Mouse (Mus musculus): ENCODE measurements at regions not wholly inside any gene's neighbourhood (a gene's known extent, or its start where the extent isn't known, plus 50 kb on each side); places are given as distances from the start of the nearest gene placed in this dataset.

DNA sequence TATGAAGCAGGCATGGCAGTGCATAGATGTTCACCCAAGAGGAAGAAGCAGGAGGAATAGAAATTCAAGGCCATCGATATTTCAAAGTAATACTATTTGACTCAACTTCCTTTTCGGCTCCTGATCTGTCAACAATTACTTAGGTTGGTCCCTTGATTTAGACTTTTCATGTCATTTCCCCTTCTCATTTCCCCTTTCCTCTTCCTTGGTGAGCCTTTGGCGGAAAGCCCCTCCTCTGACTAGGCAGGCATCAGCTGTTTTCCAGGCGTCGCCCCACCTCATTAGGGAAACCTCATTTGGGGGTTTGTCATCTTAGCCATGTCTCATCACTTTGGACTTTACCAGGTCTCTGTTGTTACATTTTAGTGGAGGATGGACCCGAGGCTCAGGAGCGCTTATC is 191.0 kb upstream of the Jarid2 start:
- H3K27ac ChIP-seq, result no peak overlapping the region
- no peaks in the 10 kb centered on the region for H3K36me3 ChIP-seq
- H3K4me1 ChIP-seq (replicated peaks), result no peaks in the 10 kb centered on the region
- no peak overlapping the region for H3K4me2 ChIP-seq
- DNase-seq (no peak), ATAC-seq (ENCODE audit: low read depth) (no peak)
- no peaks in the 10 kb centered on the region for H3K9me3 ChIP-seq (replicated peaks)
- H3K4me3 ChIP-seq (replicated peaks), result no peak overlapping the region
- H3K27me3 ChIP-seq, result no peaks in the 10 kb centered on the region
- 72% methylated on average over 7 of the region's 7 CpGs for WGBS (ENCODE audit: insufficient replicate concordance)
- H3K9ac ChIP-seq, result no peak overlapping the region

DNA sequence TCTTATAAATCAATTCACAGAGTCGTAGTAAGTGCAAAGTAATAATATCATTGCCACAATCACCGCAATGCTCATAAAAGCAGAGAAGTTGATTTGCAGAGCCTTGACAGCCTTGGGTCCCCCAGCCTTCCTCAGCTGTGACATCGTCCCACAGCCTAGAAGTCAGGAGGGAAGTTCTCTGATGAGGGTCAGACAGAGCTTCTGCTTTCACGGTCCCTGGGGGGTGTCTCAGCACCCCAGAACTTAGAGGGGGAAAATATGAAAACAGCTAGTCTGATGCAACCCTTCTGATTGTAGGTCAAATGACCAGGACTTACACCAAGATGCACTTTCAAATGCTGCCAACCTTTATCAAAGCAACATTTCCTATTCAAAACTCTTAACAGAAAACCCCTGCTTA is 188.9 kb upstream of the Jarid2 start:
- H3K36me3 ChIP-seq, result no peaks in the 10 kb centered on the region
- H3K4me2 ChIP-seq, result no peak overlapping the region
- no peaks in the 10 kb centered on the region for H3K27me3 ChIP-seq
- ATAC-seq (ENCODE audit: low read depth) (no peak), DNase-seq (no peak)
- no peak overlapping the region for H3K4me3 ChIP-seq (replicated peaks)
- WGBS (ENCODE audit: insufficient replicate concordance), result 55% methylated on average over 4 of the region's 4 CpGs
- no peaks in the 10 kb centered on the region; the same call in 1 of the 2 replicates for H3K4me1 ChIP-seq (replicated peaks)
- no peak overlapping the region for H3K27ac ChIP-seq
- H3K9me3 ChIP-seq (replicated peaks), result no peaks in the 10 kb centered on the region
- no peak overlapping the region for H3K9ac ChIP-seq

DNA sequence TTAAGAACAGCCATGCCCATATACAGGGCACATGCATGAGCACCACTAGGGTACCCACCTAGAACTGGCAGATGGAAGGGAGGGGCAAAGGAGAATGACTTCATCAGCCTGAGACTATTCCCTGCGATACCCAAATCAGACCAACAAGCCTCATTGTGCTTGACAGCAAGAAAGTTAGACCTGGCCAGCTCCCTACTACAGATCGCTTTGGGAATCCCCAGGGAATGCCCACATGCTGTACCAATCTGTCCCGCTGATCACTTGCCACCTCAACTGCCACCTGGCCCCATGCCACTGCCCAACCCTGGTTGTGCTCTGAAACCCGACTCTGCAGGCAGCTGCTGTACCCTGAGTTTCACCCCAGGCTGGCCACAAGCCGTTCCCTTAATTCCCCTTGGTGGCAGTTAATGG is 188.0 kb upstream of the Jarid2 start:
- H3K9me3 ChIP-seq (replicated peaks), result no peaks in the 10 kb centered on the region
- no peak overlapping the region for H3K9ac ChIP-seq
- 70% methylated on average over 5 of the region's 5 CpGs for WGBS (ENCODE audit: insufficient replicate concordance)
- no peak overlapping the region for H3K4me2 ChIP-seq
- no peaks in the 10 kb centered on the region for H3K36me3 ChIP-seq
- H3K4me3 ChIP-seq (replicated peaks), result no peak overlapping the region
- no peaks in the 10 kb centered on the region; the same call in 1 of the 2 replicates for H3K4me1 ChIP-seq (replicated peaks)
- no peaks in the 10 kb centered on the region for H3K27me3 ChIP-seq
- no peak for DNase-seq
- H3K27ac ChIP-seq, result no peak overlapping the region
- ATAC-seq (ENCODE audit: low read depth), result no peak

DNA sequence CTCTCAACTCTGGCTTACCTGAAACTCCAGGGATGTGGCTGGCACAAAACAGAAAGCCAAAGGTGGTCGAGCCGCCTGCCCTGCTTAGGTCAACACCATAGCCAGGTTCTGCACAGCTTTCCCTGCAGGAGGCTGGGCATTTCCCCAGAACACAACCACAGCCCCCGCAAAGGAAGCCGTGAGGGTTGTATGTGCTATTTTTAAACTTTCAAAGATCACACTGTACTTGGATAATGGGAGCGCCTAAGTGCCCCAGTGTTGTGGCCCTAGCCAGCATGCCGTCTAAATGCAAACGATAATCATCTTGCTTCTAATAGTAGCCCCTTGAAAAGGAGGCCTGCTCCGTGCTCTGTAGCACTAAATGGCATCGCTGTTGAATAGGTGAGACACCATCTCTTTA is 184.5 kb upstream of the Jarid2 start:
- H3K4me1 ChIP-seq (replicated peaks), result peaks cover 3% of the 10 kb centered on the region; the same call in 1 of the 2 replicates
- no peaks in the 10 kb centered on the region for H3K9me3 ChIP-seq (replicated peaks)
- H3K36me3 ChIP-seq, result no peaks in the 10 kb centered on the region
- no peak overlapping the region for H3K4me3 ChIP-seq (replicated peaks)
- DNase-seq, result no peak
- no peaks in the 10 kb centered on the region for H3K27me3 ChIP-seq
- H3K4me2 ChIP-seq, result no peak overlapping the region
- H3K27ac ChIP-seq, result no peak overlapping the region
- H3K9ac ChIP-seq, result no peak overlapping the region
- ATAC-seq (ENCODE audit: low read depth), result no peak
- 33% methylated on average over 9 of the region's 9 CpGs for WGBS (ENCODE audit: insufficient replicate concordance)

DNA sequence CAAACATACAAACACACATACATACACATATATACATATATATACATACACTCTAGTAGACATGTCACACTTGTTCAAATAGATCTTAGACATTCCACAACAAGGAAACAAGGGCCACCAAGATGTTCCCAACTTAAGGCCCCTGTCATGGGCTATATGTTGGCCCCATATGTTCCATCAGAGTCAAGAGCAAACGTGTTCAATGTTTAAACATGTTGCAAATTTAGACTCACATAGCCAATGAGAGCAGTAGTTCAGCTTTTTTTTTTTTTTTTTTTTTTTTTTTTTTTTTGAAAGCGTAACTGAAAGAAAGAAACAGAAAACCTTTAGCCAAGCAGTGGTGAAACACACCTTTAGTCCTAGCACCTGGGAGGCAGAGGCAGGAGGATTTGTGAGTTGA is 183.0 kb upstream of the Jarid2 start:
- 55% methylated on average over 2 of the region's 2 CpGs for WGBS (ENCODE audit: insufficient replicate concordance)

DNA sequence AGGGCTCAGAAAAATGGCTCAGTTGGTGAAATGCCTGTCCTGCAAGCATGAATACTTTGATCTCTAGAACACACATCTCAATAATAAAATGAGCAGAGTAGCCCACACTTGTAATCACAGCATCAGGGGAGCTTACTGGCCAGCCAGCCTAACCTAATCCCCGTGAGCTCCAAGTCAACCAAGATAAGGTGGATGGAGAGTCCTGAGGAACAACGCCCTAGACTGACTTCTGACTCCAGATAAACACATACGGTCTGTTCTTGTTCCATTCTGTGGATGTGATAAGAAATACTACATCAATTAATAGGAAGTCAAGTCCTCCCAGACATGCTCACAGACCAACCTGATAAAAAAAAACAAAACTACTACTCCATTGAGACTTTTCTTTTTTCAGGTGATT is 180.4 kb upstream of the Jarid2 start:
- H3K27me3 ChIP-seq, result no peaks in the 10 kb centered on the region
- H3K9ac ChIP-seq, result no peak overlapping the region
- no peak for ATAC-seq (ENCODE audit: low read depth)
- no peaks in the 10 kb centered on the region for H3K36me3 ChIP-seq
- no peaks in the 10 kb centered on the region for H3K9me3 ChIP-seq (replicated peaks)
- H3K4me1 ChIP-seq (replicated peaks), result peaks cover 3% of the 10 kb centered on the region; the same call in 1 of the 2 replicates
- H3K4me2 ChIP-seq, result no peak overlapping the region
- H3K4me3 ChIP-seq (replicated peaks), result no peak overlapping the region
- no peak overlapping the region for H3K27ac ChIP-seq
- 10% methylated on average over 3 of the region's 3 CpGs for WGBS (ENCODE audit: insufficient replicate concordance)
- no peak for DNase-seq

More for the DNA sequence above, 183.0 kb upstream of the Jarid2 start:
- Histone ChIP-seq H3K4me3 (replicated peaks) (no peak overlapping the region), H3K36me3 (no peaks in the 10 kb centered on the region), H3K4me2 (no peak overlapping the region), H3K9ac (no peak overlapping the region), H3K9me3 (replicated peaks) (no peaks in the 10 kb centered on the region), H3K27me3 (no peaks in the 10 kb centered on the region), H3K27ac (no peak overlapping the region), H3K4me1 (replicated peaks) (peaks cover 3% of the 10 kb centered on the region; the same call in 1 of the 2 replicates)
- ATAC-seq (ENCODE audit: low read depth), result no peak
- no peak for DNase-seq

DNA sequence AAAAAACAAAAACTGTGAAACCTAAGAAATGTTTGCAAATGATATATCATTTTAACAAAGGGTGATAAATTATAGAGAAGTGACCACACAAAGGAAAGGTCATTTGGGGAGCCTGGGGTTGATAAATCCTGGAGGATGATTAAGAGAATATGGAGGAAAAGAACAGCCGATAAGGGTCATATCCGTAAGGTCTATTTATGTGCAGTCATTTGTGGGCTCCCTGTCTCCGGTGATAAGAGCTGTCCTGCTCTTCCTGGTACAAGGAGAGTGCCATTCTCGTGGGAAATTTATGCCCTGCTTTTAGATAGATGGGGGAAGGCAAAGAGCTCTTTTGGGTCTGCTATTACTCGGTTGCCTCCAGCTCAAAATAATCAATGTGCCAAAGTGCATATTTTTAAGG is 175.9 kb upstream of the Jarid2 start:
- H3K4me1 ChIP-seq (replicated peaks), result peaks cover 3% of the 10 kb centered on the region; the same call in 1 of the 2 replicates
- H3K27me3 ChIP-seq, result no peaks in the 10 kb centered on the region
- DNase-seq (no peak), ATAC-seq (ENCODE audit: low read depth) (no peak)
- no peaks in the 10 kb centered on the region for H3K9me3 ChIP-seq (replicated peaks)
- WGBS (ENCODE audit: insufficient replicate concordance), result 10% methylated on average over 5 of the region's 5 CpGs
- H3K4me2 ChIP-seq, result no peak overlapping the region
- no peak overlapping the region for H3K27ac ChIP-seq
- H3K36me3 ChIP-seq, result no peaks in the 10 kb centered on the region
- H3K9ac ChIP-seq, result no peak overlapping the region
- H3K4me3 ChIP-seq (replicated peaks), result no peak overlapping the region

DNA sequence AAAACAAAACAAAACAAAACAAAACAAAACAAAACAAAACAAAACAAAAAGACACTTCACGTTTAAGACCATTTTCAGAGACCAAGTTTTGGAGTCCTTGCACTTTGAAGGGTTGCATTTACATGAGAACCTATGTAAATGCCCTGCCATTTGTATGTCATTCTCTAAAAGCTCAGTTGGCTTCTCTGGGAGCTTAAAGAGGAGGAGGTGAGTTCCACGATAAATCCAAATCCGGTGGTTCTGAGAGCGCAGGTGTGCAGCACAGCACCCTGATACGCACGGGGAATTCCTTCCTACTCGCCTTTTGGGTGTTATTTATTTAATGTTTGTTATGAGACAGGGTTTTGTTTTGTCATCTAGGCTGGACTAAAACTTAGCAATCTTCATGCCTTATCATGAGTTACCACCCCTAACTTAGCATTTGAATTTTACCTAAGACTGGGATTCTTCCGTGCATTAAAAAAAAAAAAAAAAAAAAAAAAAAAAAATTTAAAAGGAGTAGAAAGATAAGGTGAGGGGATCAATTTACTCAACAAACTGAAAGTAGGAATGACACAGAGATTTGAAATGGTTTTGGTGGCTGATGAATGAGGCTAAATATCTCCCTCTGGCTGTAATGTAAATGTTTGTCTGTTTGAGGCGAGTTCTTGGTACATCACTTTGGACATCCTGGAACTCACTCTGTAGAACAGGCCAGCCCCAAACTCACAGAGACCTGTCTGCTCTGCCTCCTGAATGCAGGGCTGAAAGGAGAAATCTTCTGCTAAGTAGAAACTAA is 174.4 kb upstream of the Jarid2 start:
- 75% methylated on average over 9 of the region's 9 CpGs for WGBS (ENCODE audit: insufficient replicate concordance)
- no peaks in the 10 kb centered on the region for H3K27me3 ChIP-seq
- H3K27ac ChIP-seq, result no peak overlapping the region
- H3K4me2 ChIP-seq, result no peak overlapping the region
- no peaks in the 10 kb centered on the region for H3K36me3 ChIP-seq
- no peak overlapping the region for H3K9ac ChIP-seq
- H3K9me3 ChIP-seq (replicated peaks), result no peaks in the 10 kb centered on the region
- ATAC-seq (ENCODE audit: low read depth), result no peak
- H3K4me1 ChIP-seq (replicated peaks), result no peaks in the 10 kb centered on the region
- H3K4me3 ChIP-seq (replicated peaks), result no peak overlapping the region
- DNase-seq, result no peak

DNA sequence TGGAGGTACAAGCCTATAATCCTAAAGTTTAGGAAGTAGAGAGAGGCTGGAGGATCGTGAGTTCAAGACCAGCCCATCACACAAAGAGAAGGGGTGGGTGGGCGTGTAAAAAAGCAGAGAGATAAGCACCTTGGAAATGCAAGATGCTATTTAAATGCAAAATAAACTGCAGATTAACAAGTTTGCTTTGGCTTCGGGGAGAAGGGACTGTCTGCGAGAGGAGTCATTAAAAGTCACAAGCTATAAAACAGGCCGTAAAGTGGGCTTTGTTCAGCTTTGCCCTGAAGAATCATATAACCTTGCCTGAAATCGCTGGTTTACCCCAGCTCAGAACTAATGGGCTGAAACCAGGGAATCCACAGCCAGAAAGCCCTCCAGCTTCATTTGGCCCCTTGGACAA is 173.3 kb upstream of the Jarid2 start:
- no peak overlapping the region for H3K4me2 ChIP-seq
- no peaks in the 10 kb centered on the region for H3K4me1 ChIP-seq (replicated peaks)
- no peaks in the 10 kb centered on the region for H3K27me3 ChIP-seq
- 67% methylated on average over 6 of the region's 6 CpGs for WGBS (ENCODE audit: insufficient replicate concordance)
- H3K9me3 ChIP-seq (replicated peaks), result no peaks in the 10 kb centered on the region
- no peak overlapping the region for H3K4me3 ChIP-seq (replicated peaks)
- DNase-seq, result no peak
- no peak for ATAC-seq (ENCODE audit: low read depth)
- no peaks in the 10 kb centered on the region for H3K36me3 ChIP-seq
- no peak overlapping the region for H3K9ac ChIP-seq
- no peak overlapping the region for H3K27ac ChIP-seq

DNA sequence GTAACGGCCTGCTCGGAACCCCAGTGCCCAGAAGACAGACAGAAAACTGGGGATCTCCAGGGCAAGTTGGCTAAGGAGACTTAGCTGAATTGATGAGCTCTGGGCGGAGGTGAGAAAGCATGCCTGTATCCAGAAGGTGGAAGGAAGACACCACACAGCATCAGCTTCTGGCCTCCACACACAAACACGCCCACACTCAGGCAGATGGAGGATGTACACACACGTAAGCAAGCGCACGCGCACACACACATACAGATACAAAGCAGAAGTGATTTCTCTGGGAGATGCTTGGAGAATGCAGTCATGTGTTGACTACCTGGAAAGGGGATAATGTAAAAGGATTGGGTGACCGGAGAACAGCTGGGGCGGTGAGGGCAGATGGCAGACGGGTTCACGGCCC is 171.2 kb upstream of the Jarid2 start:
- Histone ChIP-seq H3K4me1 (replicated peaks) (no peaks in the 10 kb centered on the region), H3K4me2 (no peak overlapping the region), H3K9ac (no peak overlapping the region), H3K9me3 (replicated peaks) (no peaks in the 10 kb centered on the region), H3K27ac (no peak overlapping the region), H3K36me3 (no peaks in the 10 kb centered on the region), H3K4me3 (replicated peaks) (no peak overlapping the region), H3K27me3 (no peaks in the 10 kb centered on the region)
- 81% methylated on average over 12 of the region's 12 CpGs for WGBS (ENCODE audit: insufficient replicate concordance)
- ATAC-seq (ENCODE audit: low read depth), result no peak
- DNase-seq, result no peak

DNA sequence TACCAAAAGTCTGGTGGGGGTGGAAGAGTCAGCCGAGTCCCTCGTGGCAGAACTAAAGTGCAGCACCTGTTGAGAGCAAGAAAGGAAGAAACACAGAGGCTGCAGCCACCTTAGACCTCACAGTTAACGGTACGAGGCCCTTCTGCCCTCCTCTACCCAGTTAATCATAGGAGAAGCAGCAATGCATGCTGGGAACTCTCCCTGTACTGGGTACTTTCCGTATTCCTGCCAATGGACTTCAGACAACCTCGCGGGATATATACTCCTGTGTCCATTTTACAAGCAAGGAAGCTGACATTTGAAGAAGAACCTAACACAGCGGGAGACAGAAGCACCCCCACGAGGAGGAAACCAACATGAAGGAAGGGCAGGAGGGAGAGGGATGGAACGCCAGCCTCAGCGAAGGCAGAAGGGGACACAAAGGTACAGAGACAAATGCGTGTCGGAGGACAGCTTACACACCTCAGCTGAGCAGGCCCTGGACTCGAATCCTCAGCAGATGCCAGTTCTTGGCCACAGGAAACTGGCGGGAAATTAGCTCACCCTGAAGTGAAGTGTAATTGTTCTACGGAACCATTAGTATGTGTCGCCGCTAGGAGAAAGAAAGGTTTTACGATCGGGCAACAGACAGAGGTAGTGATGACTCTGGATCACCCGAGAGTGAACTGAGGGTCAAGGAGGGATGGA is 170.6 kb upstream of the Jarid2 start:
- no peaks in the 10 kb centered on the region for H3K36me3 ChIP-seq
- H3K4me3 ChIP-seq (replicated peaks), result no peak overlapping the region
- H3K4me1 ChIP-seq (replicated peaks), result no peaks in the 10 kb centered on the region
- ATAC-seq (ENCODE audit: low read depth), result no peak
- no peak overlapping the region for H3K9ac ChIP-seq
- H3K9me3 ChIP-seq (replicated peaks), result no peaks in the 10 kb centered on the region
- WGBS (ENCODE audit: insufficient replicate concordance), result 73% methylated on average over 21 of the region's 21 CpGs
- no peaks in the 10 kb centered on the region for H3K27me3 ChIP-seq
- no peak for DNase-seq
- H3K27ac ChIP-seq, result no peak overlapping the region
- H3K4me2 ChIP-seq, result no peak overlapping the region

DNA sequence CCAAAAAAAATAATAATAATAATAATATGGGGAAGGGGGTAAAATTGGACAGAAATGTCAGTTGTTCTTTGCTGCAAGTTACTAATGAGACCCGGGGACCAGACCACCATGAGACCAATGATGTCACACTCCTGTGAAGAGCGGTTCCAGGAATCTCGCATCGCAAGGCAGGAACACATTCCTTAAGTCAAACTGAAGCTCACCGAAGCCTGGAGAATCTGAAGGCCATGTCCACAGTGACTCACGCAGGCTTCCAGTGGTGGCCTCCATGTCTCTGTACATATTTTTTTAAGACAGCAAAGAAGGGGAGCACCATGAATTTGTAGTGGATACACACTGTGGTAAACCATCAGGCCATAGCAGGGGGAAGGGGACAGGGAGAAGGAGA is 170.1 kb upstream of the Jarid2 start:
- Histone ChIP-seq H3K4me2 (no peak overlapping the region), H3K36me3 (no peaks in the 10 kb centered on the region), H3K9me3 (replicated peaks) (no peaks in the 10 kb centered on the region), H3K4me1 (replicated peaks) (no peaks in the 10 kb centered on the region), H3K27me3 (no peaks in the 10 kb centered on the region), H3K27ac (no peak overlapping the region), H3K4me3 (replicated peaks) (no peak overlapping the region), H3K9ac (no peak overlapping the region)
- ATAC-seq (ENCODE audit: low read depth) (no peak), DNase-seq (no peak)
- WGBS (ENCODE audit: insufficient replicate concordance), result 82% methylated on average over 6 of the region's 6 CpGs
